Mouse (Mus musculus) bone marrow, adult 2 months (tissue): ENCODE measurements at regions not wholly inside any gene's neighbourhood (a gene's known extent, or its start where the extent isn't known, plus 50 kb on each side); places are given as distances from the start of the nearest gene placed in this dataset.

Source experiments
- CTCF ChIP-seq: fragments of 200-500 bp; IDR thresholded peaks from 2 replicates; pipeline ENCODE4 v1.5.1; 2011; ENCODE audit warnings: low read length, control low read depth; ENCODE audit not compliant: control insufficient read depth, insufficient read depth
- POLR2A ChIP-seq: fragments of 200-500 bp; IDR thresholded peaks from 2 replicates; pipeline ENCODE4 v1.6.1; 2011; ENCODE audit warnings: low read depth, mild to moderate bottlenecking, control low read depth, low read length, borderline replicate concordance; ENCODE audit not compliant: control insufficient read depth

DNA sequence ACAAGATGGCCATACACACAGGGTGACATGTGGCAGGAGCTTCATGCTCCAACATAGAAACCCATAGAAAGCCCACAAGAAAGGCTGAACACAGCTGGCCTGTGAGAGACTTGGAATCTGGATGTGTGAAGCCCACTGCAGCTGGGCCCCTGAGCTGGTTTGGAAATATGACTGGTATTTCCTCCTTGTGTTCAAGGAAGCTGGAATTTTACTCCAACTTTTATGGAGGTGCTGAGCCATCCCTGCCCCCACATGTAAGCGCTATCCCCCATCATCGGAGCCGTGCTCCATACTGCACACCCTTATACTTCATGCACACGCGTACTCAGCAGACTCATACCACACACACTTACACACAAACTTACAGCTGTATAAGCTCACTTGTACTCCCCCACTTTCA, 87.7 kb upstream of the Agap1 start:
- TF ChIP-seq POLR2A (no peak), CTCF (no peak)
